Mouse (Mus musculus) liver, postnatal 0 days (tissue): ENCODE measurements around the gene Sphk1. TPM values are rescaled to one million over a fixed set of nuclear protein-coding genes. Genes with fewer than 3 reads are reported as not detected.

Source experiments
- ATAC-seq: fragments of 200-750 bp; cut with Nextera tagmentation; 2 replicates; pipeline ENCODE4 v1.8.0; 2017; ENCODE audit warnings: mild to moderate bottlenecking, moderate library complexity
- DNase-seq: peaks from one replicate; pipeline ENCODE4 v3.0.0-alpha.2; 2016
- H3K27ac ChIP-seq: fragments of 300-500 bp; sonication (generic); 2 replicates; pipeline ENCODE4 v1.5.1; 2014; ENCODE audit warnings: antibody characterized with exemption, moderate library complexity, mild to moderate bottlenecking, low read depth
- H3K27me3 ChIP-seq: fragments of 300-500 bp; sonication (generic); 2 replicates; pipeline ENCODE4 v1.6.1; 2014; ENCODE audit warnings: low read length, control low read depth, mixed read lengths; ENCODE audit not compliant: insufficient read depth
- H3K36me3 ChIP-seq: fragments of 300-500 bp; sonication (generic); replicated peaks from 2 replicates; pipeline ENCODE4 v1.6.1; 2014; ENCODE audit warnings: mild to moderate bottlenecking, control low read depth, low read length, moderate library complexity, mixed read lengths; ENCODE audit not compliant: insufficient read depth
- H3K4me1 ChIP-seq: fragments of 300-500 bp; sonication (generic); 2 replicates; pipeline ENCODE4 v1.6.1; 2014; ENCODE audit warnings: antibody characterized with exemption, mild to moderate bottlenecking, control low read depth; ENCODE audit not compliant: insufficient read depth
- H3K4me2 ChIP-seq: fragments of 300-500 bp; sonication (generic); 2 replicates; pipeline ENCODE4 v1.6.1; 2014; ENCODE audit warnings: low read depth, mild to moderate bottlenecking, low read length, moderate library complexity, mixed read lengths
- H3K4me3 ChIP-seq: fragments of 300-500 bp; sonication (generic); 2 replicates; pipeline ENCODE4 v1.5.1; 2014; ENCODE audit warnings: low read depth, low read length
- H3K9ac ChIP-seq: fragments of 300-500 bp; sonication (generic); replicated peaks from 2 replicates; pipeline ENCODE4 v1.6.1; 2014; ENCODE audit warnings: mild to moderate bottlenecking, moderate library complexity
- H3K9me3 ChIP-seq: fragments of 300-500 bp; sonication (generic); 2 replicates; pipeline ENCODE4 v1.6.1; 2016; ENCODE audit warnings: mild to moderate bottlenecking, control low read depth, low read length, mixed read lengths
- CTCF ChIP-seq: sonication (generic); IDR thresholded peaks from 2 replicates; pipeline ENCODE4 v1.5.1; 2016; ENCODE audit warnings: antibody characterized with exemption, low read depth
- EP300 ChIP-seq: IDR thresholded peaks from 2 replicates; pipeline ENCODE4 v1.6.1; 2016; ENCODE audit warnings: antibody characterized with exemption, low read depth, mild to moderate bottlenecking
- WGBS: fragments of 180-500 bp; shearing (Covaris S2); extraction: QIAGEN DNeasy Blood & Tissue Kit; methylation state at CpG from one replicate; pipeline ENCODE4 v1.1.7; 2014; ENCODE audit not compliant: insufficient replicate concordance; 5-methylcytosine and 5-hydroxymethylcytosine counted together
- polyA plus RNA-seq: library from polyadenylated mRNA; unstranded; fragments of >200 nt; fragmentation: Nextera tagmentation; extraction: Ambion mirVana; gene quantifications from 2 replicates; pipeline ENCODE4 v1.2.1, GENCODE M21; 2015

Gene Sphk1
- polyA plus RNA-seq, 1 experiment from 2014 or later: 17.4 TPM

DNA sequence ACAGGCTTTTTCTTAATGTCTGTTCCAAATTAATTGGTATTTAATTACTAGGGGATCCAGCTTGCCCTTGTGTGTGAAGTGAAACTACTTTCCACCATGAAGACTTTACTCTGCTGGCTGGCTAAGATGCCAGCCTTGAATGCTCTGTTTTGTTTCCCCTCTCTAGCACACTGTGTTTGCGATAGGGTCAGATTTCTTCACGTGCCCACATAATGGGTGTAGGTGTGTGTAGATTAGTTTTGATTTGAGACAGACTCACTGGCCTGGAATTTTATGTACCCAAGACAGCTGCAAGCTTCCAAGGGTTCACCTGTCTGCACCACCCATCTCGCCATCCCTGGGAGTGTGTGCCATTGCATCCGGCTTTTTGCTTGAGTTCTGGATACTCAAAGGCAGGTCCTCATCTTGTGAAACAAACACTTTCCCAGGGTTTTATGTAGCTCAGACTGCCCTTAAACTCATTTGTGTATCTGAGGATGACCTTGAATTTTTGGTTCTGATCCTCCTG, 17.1 kb upstream of the Sphk1 start:
- Histone ChIP-seq H3K4me2 (no peak overlapping the region), H3K4me3 (no peak overlapping the region), H3K27ac (no peak overlapping the region), H3K9ac (no peak overlapping the region), H3K27me3 (0 out of 2 replicates have a peak, but pooled peaks cover 7% of the 10 kb centered on the region), H3K9me3 (no peaks in the 10 kb centered on the region; the same call in 1 of the 2 replicates), H3K4me1 (peaks cover 4% of the 10 kb centered on the region), H3K36me3 (no peaks in the 10 kb centered on the region)
- no peak for TF ChIP-seq CTCF
- TF ChIP-seq EP300: no peak
- ATAC-seq (no peak), DNase-seq (no peak)
- WGBS: 71% methylated on average over 4 of the region's 4 CpGs

DNA sequence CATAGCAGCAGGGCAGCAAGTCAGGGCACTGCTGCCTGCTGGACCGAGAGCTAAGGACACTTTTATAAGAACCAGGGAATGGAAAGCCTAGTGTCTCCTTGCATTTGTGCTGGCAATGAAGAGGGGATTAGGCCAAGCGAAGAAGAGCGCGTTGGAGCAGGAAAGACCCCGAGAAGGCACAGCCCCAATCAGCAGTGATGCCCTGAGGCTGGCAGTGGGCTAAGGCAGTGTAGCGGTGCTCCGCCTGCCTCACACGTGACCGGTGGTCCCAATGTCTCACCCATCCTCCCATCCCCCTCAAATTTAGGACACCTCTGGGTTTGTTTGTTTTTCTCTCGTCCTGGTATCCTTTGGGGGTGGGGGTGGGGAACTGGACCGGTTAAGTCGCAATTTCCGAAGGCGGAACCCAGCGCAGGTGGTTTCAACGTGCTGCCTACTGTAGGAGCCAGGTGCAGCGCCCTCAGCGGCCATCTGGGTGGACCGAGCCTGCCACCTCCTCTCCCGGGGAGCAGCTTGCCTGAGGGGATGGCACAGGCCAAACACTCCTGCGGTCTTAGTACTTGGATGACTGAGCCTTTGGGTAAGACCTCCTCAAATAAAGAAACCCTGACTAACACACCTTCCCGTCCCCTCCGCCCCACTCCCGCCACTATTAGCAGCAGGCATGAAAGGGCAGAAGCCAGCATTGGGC, 15.2 kb upstream of the Sphk1 start:
- TF ChIP-seq CTCF: no peak; the same call in 1 of the 2 replicates
- TF ChIP-seq EP300: no peak
- no peaks in the 10 kb centered on the region for H3K36me3 ChIP-seq
- 36% methylated on average over 24 of the region's 24 CpGs for WGBS
- H3K9me3 ChIP-seq: no peaks in the 10 kb centered on the region; the same call in 1 of the 2 replicates
- no peak for ATAC-seq
- H3K4me1 ChIP-seq: peaks cover 4% of the 10 kb centered on the region
- no peak overlapping the region for H3K4me2 ChIP-seq
- H3K9ac ChIP-seq: no peak overlapping the region
- no peak overlapping the region for H3K4me3 ChIP-seq
- no peak for DNase-seq
- H3K27me3 ChIP-seq: peaks cover 8% of the 10 kb centered on the region; the same call in 1 of the 2 replicates
- no peak overlapping the region for H3K27ac ChIP-seq

DNA sequence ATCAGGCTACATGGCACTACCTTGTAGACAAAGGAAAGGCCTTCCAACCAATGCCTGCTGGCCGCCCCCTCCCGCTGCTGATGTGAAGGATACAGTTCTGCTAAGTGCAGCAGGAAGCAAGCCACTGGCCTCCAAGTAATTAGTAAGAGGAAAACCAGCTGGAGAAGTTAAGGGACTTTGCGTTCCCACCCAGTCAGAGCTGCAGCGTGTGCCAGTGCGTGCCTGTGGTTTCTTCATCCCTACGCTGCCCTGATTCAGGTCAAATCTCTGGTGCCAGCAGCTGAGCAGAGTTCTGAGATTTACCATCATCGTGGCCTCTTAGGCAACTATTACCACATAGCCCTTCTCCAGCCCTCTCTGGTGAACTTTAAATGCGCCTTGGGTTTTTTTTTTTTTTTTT, 12.2 kb upstream of the Sphk1 start:
- Histone ChIP-seq H3K27me3 (peaks cover 11% of the 10 kb centered on the region; the same call in 1 of the 2 replicates), H3K4me2 (no peak overlapping the region), H3K36me3 (no peaks in the 10 kb centered on the region), H3K9me3 (no peaks in the 10 kb centered on the region), H3K9ac (no peak overlapping the region), H3K27ac (no peak overlapping the region), H3K4me1 (peaks cover 7% of the 10 kb centered on the region), H3K4me3 (no peak overlapping the region)
- ATAC-seq (no peak), DNase-seq (no peak)
- 51% methylated on average over 8 of the region's 8 CpGs for WGBS
- TF ChIP-seq CTCF (no peak), EP300 (no peak)

DNA sequence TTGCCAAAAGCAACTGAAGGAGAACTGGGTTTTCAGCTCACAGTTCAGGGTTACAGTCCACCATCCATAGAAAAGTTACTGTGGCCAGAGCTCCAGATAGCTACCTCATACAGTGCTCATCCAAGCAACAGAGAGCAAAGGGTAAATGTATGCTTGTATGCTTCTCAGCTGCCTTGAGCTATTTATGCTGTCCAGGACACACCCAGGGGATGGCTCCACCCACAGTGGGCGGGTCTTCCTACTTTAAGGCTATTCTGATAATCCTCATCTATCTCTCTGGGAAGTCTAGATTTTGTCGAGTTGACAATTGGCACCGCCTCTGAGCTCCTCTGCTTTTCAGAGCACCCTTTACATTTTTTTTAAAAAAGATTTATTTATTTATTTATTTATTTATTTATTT, 9.6 kb upstream of the Sphk1 start:
- WGBS: 37% methylated on average over 3 of the region's 3 CpGs
- Histone ChIP-seq H3K27ac (no peak overlapping the region), H3K27me3 (peaks cover 6% of the 10 kb centered on the region; the same call in 1 of the 2 replicates), H3K9me3 (no peaks in the 10 kb centered on the region), H3K4me3 (no peak overlapping the region), H3K36me3 (no peaks in the 10 kb centered on the region), H3K4me1 (peaks cover 12% of the 10 kb centered on the region), H3K9ac (no peak overlapping the region), H3K4me2 (no peak overlapping the region)
- ATAC-seq (peak; percentile 41; the same call in 1 of the 2 replicates), DNase-seq (peak; percentile 73)
- no peak for TF ChIP-seq CTCF
- TF ChIP-seq EP300: no peak

DNA sequence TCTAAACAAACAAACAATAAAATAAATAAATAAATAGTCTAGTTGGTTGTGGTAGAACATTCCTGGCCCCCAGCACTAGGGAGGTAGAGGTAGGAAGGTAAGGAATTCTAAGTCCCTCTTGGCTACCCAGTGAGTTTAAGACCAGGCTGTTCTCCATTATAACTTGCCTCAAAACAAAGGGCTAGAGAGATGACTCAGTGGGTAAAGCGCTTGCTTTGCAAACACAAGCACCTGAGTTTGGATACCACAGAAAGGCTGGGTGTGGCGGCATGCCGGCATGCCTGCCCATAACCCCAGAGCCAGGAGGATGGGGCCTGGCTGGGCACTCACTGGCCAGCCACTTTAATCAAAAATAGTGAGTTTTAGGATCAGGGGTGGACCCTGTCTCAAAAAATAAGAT, 8.7 kb upstream of the Sphk1 start:
- Histone ChIP-seq H3K4me2 (no peak overlapping the region), H3K9me3 (no peaks in the 10 kb centered on the region), H3K27ac (no peak overlapping the region), H3K4me1 (peaks cover 12% of the 10 kb centered on the region), H3K4me3 (no peak overlapping the region), H3K9ac (no peak overlapping the region), H3K27me3 (peaks cover 8% of the 10 kb centered on the region; the same call in 1 of the 2 replicates), H3K36me3 (no peaks in the 10 kb centered on the region)
- ATAC-seq: no peak
- DNase-seq: no peak
- TF ChIP-seq CTCF: no peak
- TF ChIP-seq EP300: no peak
- WGBS: 73% methylated on average over 3 of the region's 3 CpGs

DNA sequence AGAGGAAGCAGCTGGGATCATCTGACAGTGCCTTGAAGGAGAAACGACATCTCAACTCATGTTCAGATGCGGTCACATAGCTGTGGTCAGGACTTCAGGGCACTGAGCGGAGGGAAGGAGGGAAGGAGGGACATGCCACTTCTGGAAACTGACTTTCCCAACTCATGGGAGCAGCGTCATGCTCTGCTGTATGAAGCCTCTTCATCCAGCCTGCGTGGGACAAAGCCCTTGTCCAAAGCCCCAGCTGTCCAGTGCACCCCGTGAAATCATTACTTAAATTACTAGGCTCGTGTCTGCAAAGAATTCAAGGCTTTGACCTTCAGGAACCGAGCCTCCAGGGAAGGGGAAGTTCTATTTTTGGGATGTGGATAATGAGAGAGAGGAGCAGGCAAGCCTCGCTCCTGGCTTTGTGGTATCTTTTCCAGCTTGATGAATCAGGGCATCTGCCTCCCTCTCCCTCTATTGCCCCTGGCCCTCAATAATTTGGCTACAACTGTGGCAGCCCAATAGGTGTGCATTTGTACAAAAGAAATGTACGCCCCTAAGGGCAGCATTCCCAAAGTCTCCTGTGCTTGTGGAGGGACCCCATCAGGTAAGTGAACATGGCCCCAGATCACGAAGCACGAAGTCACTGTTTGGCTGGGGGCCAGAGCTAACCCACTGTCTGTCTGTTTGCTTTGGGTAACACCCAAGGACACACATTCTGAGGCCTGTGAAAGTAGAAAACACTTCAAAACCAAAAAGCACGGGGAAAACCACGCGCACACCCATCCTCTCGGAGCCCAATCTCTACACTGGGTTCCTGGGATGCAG, 7.6 kb upstream of the Sphk1 start:
- DNase-seq (no peak), ATAC-seq (no peak)
- WGBS: 48% methylated on average over 16 of the region's 16 CpGs
- Histone ChIP-seq H3K4me3 (no peak overlapping the region), H3K4me2 (no peak overlapping the region), H3K9ac (no peak overlapping the region), H3K4me1 (peaks cover 12% of the 10 kb centered on the region), H3K36me3 (no peaks in the 10 kb centered on the region), H3K27me3 (peaks cover 8% of the 10 kb centered on the region; the same call in 1 of the 2 replicates), H3K27ac (no peak overlapping the region), H3K9me3 (no peaks in the 10 kb centered on the region)
- TF ChIP-seq CTCF: no peak
- TF ChIP-seq EP300: no peak
